Mouse (Mus musculus) small intestine, adult 2 months (tissue): ENCODE data around the gene H2al2a.

Experiments used
- CTCF ChIP-seq: fragments of 200-500 bp; IDR thresholded peaks from 2 replicates; pipeline ENCODE4 v1.5.1; 2012; ENCODE audit warnings: low read depth, mild to moderate bottlenecking, control low read depth, inconsistent platforms, low read length, moderate library complexity, mixed read lengths; ENCODE audit not compliant: insufficient replicate concordance, insufficient read length; ENCODE audit errors: extremely low read depth
- POLR2A ChIP-seq: fragments of 200-500 bp; IDR thresholded peaks from 2 replicates; pipeline ENCODE4 v1.6.1; 2012; ENCODE audit warnings: low read depth, mild to moderate bottlenecking, control low read depth, inconsistent platforms, low read length, moderate library complexity

GRCm38 (mm10) chr2:18045781-18046181 lies 49.0 kb upstream of the H2al2a start:
- TF ChIP-seq CTCF (no peak), POLR2A (no peak)
